Mouse (Mus musculus) olfactory bulb, adult 2 months (tissue): Measurements from ENCODE around the gene Micu2.

ENCODE experiments used
- CTCF ChIP-seq: fragments of 200-500 bp; IDR thresholded peaks from 2 replicates; pipeline ENCODE4 v1.5.1; 2012; ENCODE audit warnings: low read depth, mild to moderate bottlenecking, low read length, moderate library complexity; ENCODE audit not compliant: insufficient read depth
- POLR2A ChIP-seq: fragments of 200-500 bp; IDR thresholded peaks from 2 replicates; pipeline ENCODE4 v1.6.1; 2012; ENCODE audit warnings: mild to moderate bottlenecking, low read depth, low read length, moderate library complexity; ENCODE audit not compliant: insufficient read depth

GRCm38 (mm10) chr14:58018869-58019268, 19.8 kb upstream of the Micu2 start:
- TF ChIP-seq POLR2A (no peak), CTCF (no peak)
